Mouse (Mus musculus) layer of hippocampus, adult 9-10 months (tissue): Measurements from ENCODE around the gene Focad.
A peak's percentile ranks its signal among the peaks of the same experiment; 100 is the strongest.
"Not testable (repeated sequence)": the region's sequence is repeated elsewhere in the genome, so short reads cannot be mapped to it uniquely, and the experiment has no call there.

Experiments used
- DNase-seq: peaks from one replicate; pipeline ENCODE4 v3.0.0; 2022; ENCODE audit warnings: low spot score

Focad gene

GRCm38 (mm10) chr4:88308342-88309116 lies 214.1 kb downstream of the Focad start:
- no peak for DNase-seq

- DNase-seq: no peak
Observed at GRCm38 (mm10) chr4:88309676-88310075, 215.2 kb downstream of the Focad start.

DNA sequence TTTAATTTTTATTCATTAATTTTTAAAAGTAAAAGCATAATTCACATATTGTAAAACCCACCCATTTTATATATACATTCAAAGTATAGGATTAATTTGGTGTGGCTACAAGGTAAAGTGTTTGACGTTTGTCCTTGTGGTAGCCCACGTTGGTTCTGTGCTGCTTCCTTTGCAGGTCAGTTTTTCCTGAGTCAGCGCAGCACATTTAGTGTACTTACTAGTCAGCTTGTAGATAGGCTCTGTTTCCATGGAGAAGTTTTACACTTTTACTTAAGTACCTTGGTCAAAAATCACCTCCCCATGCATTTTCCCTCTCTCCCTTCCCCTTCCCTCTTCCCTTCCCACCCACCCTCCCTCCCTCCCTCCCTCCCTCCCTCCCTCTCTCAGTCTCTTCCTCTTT lies 220.5 kb downstream of the Focad start:
- DNase-seq: no peak

DNA sequence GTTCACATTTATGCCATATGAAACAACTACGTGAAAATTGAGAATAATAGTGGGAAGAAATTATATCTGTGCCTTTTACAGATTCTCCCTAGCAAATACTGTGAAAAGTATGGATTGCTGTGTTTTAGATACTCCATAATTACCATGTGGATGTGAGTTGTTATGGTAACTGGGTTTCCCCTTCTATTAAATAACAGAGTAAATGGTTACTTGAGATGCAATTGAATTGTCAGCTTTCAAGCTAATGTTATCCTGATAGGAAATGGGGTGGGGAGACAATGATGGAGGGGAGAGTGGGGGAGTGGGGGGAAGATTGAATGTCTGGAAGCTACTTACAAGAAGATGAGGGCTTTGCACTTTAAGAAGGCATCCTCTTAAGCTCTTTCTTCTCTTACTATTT lies 225.6 kb downstream of the Focad start:
- no peak for DNase-seq

- DNase-seq: no peak
Observed at GRCm38 (mm10) chr4:88325392-88325791, 231.0 kb downstream of the Focad start.

DNA sequence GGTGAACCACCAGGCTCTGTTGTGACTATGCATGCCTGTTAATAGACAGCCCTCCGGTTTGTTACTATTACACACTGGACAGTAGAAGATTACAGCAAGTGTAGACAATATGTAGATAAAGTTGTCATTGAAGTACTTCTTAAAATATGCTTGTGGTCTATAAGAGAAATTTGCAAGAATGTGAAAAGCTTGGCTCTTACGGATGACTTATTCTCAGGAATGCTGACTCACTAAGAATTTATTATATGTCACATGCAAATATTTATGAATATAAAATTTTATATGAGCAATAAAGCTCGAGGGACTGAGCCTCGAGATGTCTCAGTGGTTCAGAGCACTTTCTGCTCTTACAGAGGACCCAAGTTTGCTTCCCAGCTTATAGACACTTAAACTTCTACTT lies 240.1 kb downstream of the Focad start:
- DNase-seq: no peak

GRCm38 (mm10) chr4:88336753-88337152 lies 242.3 kb downstream of the Focad start:
- DNase-seq: no peak

DNA sequence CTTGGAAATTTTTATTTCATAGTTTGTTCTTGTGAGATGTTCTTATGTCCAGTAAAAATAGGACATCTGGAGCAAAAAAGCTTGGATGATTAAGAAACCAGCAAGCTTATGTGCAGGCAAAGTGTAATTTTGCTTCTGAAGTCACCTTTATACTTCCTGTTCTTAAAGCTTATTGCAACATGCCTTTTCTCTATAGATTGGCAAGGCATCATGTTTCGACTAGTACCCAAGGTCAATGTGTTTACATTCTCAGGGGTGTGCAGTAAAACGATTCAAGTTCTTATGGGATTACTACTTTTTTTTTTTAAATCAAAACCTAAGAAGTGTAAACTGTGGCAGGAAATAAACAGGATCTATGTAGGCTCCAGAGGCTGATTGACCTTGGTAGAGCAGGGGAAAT lies 242.9 kb downstream of the Focad start:
- no peak for DNase-seq

DNA sequence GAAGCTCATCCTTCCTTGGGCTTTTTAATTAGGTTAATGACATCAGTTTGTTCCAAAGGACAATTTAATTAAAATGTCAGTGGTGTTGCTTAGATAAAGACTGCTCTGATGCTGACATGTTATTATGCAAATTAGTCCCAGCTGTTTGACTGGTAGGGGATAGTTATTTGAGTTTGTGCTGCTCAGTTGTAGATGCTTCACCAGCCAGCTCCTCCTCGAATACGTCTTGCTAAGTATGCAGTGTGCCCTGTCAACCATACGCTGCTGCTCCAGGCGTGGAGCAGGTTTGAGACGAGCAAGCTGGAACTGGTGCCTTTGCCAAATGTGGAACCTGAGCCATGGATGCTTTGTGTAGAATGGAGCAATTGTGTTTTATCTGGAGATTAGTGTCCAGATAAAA lies 243.7 kb downstream of the Focad start:
- no peak for DNase-seq

DNA sequence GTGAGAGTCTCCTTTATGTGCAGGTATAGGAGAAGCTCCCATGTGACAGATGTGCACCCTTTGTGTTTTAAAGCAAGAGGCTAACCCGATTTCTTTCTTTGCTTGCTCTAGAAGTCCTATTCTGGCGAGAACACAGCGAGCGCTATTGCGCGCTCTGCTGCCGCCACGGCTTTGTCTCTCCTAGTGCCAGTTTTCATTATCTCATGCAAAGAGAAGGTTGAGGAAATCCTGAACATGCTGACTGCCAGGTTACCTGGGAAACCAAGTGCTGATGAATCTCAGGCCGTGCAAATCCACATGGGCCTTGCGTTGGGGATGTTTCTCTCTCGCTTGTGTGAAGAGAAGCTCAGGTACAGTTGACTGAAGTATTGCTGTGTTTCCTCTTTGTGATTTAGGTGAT lies 250.0 kb downstream of the Focad start:
- DNase-seq: no peak

DNA sequence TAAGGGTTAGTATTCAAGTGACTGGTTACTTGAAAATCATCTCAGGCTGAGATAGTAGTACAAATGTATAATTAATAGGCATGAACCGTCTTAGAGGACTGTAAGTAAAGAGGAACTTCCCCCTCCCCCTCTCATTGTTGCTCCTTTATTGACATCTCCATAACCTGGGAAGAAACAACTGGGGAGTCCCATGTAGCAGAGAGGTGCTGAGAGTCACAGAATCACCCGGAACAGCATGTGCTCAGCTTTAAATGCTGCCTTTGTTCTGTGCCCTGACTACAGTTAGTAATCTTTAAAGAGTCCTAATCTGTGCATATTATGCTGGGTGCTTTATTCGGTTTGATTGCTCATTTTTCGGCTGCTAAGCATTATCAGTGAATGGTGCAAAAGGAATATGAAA lies 250.6 kb downstream of the Focad start:
- DNase-seq: no peak

DNA sequence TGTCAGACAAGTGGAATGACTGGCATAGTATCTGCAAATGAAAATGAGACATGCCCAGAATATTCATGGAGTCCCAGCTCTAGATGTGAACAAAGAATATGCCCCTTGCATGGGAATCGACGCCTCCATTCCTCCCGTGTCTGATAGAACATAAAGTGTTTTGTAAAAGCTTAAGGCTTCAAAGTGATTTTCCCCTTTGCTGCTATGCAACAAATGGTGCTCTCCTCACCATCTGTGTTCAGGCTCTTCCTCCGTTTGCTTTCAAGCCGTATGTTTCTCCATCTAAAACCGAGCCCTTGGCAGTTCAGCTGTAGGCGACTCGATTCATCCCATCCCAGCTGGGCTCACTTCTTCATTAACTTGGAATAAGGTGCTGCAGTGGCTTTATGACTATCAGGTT lies 251.5 kb downstream of the Focad start:
- peak; percentile 30 for DNase-seq

- DNase-seq: peak; percentile 84
Observed at GRCm38 (mm10) chr4:88350910-88351309, 256.5 kb downstream of the Focad start.

DNA sequence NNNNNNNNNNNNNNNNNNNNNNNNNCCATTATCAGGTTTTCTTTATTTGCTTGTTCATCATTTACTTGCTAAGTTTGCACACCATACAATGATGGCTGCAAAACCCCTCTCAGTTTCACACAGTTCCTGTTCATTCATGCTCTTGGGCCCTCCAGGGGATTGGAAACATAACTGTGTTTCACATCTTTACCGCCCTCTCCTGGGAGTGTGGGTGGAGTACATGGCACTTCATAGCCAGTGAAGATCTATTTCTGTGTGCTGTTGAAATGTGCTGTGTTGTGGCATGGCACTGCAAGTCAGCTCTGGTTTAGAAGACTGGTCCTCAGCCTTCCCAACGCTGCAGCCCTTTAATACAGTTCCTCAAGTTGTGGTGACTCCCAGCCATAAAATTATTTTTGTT lies 262.2 kb downstream of the Focad start:
- no peak for DNase-seq

DNA sequence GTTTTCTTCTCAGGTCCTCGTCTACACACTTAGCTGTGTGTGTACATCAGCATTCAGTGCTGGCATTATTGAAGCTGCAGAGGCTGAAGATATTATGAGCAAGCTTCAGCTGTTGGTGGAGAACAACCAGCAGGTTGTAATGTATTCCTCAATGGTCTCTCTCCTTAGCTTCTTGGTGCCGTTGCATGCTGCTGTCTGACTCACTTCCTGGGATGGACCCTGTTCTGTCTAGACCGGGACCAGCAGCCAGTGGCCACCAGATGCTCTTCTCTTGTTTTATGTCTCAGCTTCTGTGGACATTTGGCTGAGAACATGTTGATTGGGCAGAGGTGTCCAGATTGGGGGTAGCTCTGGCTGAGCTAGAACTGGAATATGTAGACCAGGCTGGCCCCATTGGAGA lies 263.0 kb downstream of the Focad start:
- no peak for DNase-seq

DNA sequence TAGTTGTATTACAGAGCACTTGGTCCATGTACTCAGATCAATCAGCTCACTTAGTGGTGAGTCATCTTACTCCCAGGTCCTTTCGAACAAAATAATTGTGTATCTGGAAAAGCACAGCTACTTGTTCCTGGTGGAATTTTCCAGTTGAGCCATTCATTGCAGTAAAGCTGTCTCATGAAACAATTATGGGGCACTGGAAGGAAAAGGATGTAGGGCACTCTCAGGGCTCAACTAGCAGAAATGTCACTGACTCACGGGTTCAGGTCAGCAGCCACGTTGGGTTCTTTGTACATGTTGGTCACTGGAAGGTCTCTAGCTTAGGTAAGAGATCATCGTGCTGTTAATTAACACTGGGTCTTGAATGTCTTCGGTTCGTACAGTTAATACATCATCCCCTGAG lies 275.5 kb downstream of the Focad start:
- DNase-seq: no peak

- DNase-seq: no peak
Observed at GRCm38 (mm10) chr4:88370819-88371218, 276.4 kb downstream of the Focad start.

- DNase-seq: no peak
Observed at GRCm38 (mm10) chr4:88372293-88373224, 278.1 kb downstream of the Focad start.

GRCm38 (mm10) chr4:88390036-88390435 lies 295.6 kb downstream of the Focad start:
- no peak for DNase-seq

DNA sequence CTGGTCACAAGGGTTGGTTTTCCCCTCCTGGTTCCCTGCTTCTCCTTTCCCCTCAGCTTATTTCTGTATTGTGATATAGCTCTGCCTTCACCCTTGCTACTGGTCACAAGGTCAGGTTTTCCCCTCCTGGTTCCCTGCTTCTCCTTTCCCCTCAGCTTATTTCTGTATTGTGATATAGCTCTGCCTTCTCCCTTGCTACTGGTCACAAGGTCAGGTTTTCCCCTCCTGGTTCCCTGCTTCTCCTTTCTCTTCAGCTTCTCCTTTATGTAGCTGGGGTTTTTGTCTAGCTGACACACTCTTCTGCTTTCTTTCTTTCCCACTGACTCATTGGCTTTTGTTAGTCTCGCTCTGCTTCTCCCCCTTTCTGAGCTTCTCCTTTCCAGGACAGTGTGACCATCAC lies 296.2 kb downstream of the Focad start:
- not testable (repeated sequence) for DNase-seq

GRCm38 (mm10) chr4:88395717-88396116 lies 301.3 kb downstream of the Focad start:
- DNase-seq: no peak

GRCm38 (mm10) chr4:88396995-88397521 lies 302.6 kb downstream of the Focad start:
- DNase-seq: no peak
